Mouse (Mus musculus): ENCODE data around the gene Fam173a. TPM values are rescaled to one million over a fixed set of nuclear protein-coding genes. Genes with fewer than 3 reads are reported as not detected.

Gene Fam173a
- polyA plus RNA-seq, 1 experiment = 26.0 TPM

DNA sequence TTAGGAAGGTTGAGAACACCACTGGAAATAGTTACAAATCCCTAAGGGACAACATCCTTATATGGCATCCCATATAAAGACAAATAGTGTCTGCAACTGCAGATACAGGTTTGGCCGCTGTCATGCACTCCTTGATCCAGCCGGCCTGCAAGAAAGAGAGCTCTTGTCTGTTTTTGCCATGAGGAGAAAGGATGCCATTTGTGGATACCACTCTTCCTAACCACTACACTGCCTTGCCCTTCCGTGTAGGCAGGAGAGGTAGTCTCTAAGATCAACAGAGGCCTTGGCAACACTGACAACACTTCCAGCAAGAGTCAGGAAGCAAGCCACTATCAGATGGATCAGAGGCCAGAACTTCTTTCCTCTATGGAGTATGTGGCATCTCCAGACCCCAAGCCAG, 6.4 kb downstream of the Fam173a start, which contains the start of gene Ccdc78:
Gene Ccdc78 (plus strand): TSS at position 301 of the 400 bp plus-strand sequence.
- TF ChIP-seq POLR2A (IDR thresholded peaks at IDR 0.05; ENCODE audit: insufficient read depth, low read length) = no peak
- TF ChIP-seq EP300 (IDR thresholded peaks at IDR 0.05; ENCODE audit: insufficient read depth, low read depth, low read length) = no peak
- TF ChIP-seq CTCF (IDR thresholded peaks at IDR 0.05; ENCODE audit: low read depth, low read length) = no peak
- Histone ChIP-seq H3K27ac (ENCODE audit: insufficient read depth, low read length) (no peak within 1 kb of the TSS), H3K36me3 (ENCODE audit: control insufficient read depth, insufficient read depth, low read length, poor library complexity, severe bottlenecking) (peaks cover 4% of the 10 kb centered on the region)

DNA sequence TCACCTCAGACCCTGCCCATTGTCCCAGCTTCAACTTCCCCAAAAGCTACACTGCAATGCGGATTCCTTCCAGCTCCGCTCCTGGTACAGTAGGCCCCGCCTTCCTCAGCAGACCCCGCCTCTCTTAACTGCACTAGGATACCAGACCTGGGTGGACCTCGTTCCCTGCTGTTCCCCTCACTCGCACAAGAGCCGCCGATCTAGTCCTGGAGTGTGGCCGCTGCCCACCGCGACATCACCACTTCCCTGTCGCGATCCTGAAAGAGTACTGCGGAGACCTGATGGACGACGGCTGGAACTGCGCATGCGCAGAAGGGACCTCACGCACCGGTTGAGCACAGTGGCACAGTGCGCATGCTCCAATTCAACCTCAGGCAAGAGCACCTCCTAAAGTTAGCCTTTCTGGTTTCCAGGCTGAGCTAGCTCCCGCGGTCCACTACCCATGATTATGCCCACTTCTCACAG, 7.4 kb downstream of the Fam173a start, which contains the start of gene Haghl:
Gene Haghl (minus strand): TSS at position 393 of the 465 bp plus-strand sequence.
- Histone ChIP-seq H3K36me3 (ENCODE audit: control insufficient read depth, insufficient read depth, low read length, poor library complexity, severe bottlenecking) (peaks cover 4% of the 10 kb centered on the region), H3K9me3 (replicated peaks; ENCODE audit: control insufficient read depth, insufficient read depth, low read length, poor library complexity, severe bottlenecking) (no peaks in the 10 kb centered on the region), H3K4me3 (ENCODE audit: low read depth, low read length) (peak within 1 kb of the TSS; percentile 81), H3K4me1 (ENCODE audit: control insufficient read depth, insufficient read depth, low read length) (no peaks in the 10 kb centered on the region), H3K27ac (ENCODE audit: insufficient read depth, low read length) (no peak within 1 kb of the TSS; the same call in 1 of the 2 replicates), H3K27me3 (ENCODE audit: control insufficient read depth, insufficient read depth, low read length, poor library complexity, severe bottlenecking) (no peaks in the 10 kb centered on the region), H3K9ac (ENCODE audit: low read depth, poor library complexity, severe bottlenecking) (peak within 1 kb of the TSS; percentile 37)
- TF ChIP-seq POLR2A (IDR thresholded peaks at IDR 0.05; ENCODE audit: insufficient read depth, low read length) (peak; percentile 66), EP300 (IDR thresholded peaks at IDR 0.05; ENCODE audit: insufficient read depth, low read depth, low read length) (no peak)

More for the DNA sequence above, 6.4 kb downstream of the Fam173a start, which contains the start of gene Ccdc78:
- Histone ChIP-seq H3K27me3 (ENCODE audit: control insufficient read depth, insufficient read depth, low read length, poor library complexity, severe bottlenecking) (no peaks in the 10 kb centered on the region), H3K9me3 (replicated peaks; ENCODE audit: control insufficient read depth, insufficient read depth, low read length, poor library complexity, severe bottlenecking) (no peaks in the 10 kb centered on the region), H3K9ac (ENCODE audit: low read depth, poor library complexity, severe bottlenecking) (peak within 1 kb of the TSS; percentile 37), H3K4me3 (ENCODE audit: low read depth, low read length) (peak within 1 kb of the TSS; percentile 81), H3K4me1 (ENCODE audit: control insufficient read depth, insufficient read depth, low read length) (no peaks in the 10 kb centered on the region)

DNA sequence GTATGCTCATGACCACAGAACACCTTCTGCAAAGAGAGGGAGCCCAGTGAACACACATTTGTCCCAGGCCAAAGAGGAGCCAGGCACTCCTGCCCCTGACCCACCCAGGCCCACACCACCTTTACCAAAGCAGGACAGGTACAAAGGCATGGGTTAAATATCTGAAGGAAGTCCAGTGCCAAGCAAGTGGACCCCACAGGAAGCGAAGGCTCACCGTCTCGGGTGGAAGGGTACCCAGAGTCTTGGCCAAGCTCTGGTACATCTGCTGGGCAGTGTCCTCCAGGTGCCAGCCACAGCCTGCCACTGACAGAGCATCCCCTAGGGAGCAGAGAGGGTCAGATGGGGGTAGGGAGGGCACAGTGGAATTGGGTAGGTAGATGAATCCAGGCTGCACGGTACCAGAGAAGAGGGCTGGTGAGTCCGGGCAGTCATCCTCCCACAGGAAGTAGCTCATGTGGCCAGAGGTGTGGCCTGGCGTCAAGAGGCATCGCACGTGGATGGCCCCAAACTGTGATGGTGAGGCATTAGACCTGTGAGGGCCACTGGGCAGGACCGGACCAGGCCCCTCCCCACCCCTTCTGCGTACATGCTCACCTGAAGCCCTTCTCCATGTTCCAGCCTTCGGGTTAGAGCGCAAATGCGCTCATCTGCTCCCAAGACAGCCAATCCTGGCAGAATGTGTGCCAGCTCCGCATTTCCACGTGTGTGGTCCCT, 8.7 kb downstream of the Fam173a start:
- TF ChIP-seq POLR2A (IDR thresholded peaks at IDR 0.05; ENCODE audit: insufficient read depth, low read length) (no peak), CTCF (IDR thresholded peaks at IDR 0.05; ENCODE audit: low read depth, low read length) (no peak), EP300 (IDR thresholded peaks at IDR 0.05; ENCODE audit: insufficient read depth, low read depth, low read length) (no peak)
- no peaks in the 10 kb centered on the region for H3K9me3 ChIP-seq (replicated peaks; ENCODE audit: control insufficient read depth, insufficient read depth, low read length, poor library complexity, severe bottlenecking)
- no peaks in the 10 kb centered on the region for H3K27me3 ChIP-seq (ENCODE audit: control insufficient read depth, insufficient read depth, low read length, poor library complexity, severe bottlenecking)
- no peak overlapping the region for H3K9ac ChIP-seq (ENCODE audit: low read depth, poor library complexity, severe bottlenecking)
- H3K36me3 ChIP-seq (ENCODE audit: control insufficient read depth, insufficient read depth, low read length, poor library complexity, severe bottlenecking) = peaks cover 4% of the 10 kb centered on the region
- H3K4me3 ChIP-seq (ENCODE audit: low read depth, low read length) = no peak overlapping the region
- H3K4me1 ChIP-seq (ENCODE audit: control insufficient read depth, insufficient read depth, low read length) = no peaks in the 10 kb centered on the region
- no peak overlapping the region for H3K27ac ChIP-seq (ENCODE audit: insufficient read depth, low read length)

DNA sequence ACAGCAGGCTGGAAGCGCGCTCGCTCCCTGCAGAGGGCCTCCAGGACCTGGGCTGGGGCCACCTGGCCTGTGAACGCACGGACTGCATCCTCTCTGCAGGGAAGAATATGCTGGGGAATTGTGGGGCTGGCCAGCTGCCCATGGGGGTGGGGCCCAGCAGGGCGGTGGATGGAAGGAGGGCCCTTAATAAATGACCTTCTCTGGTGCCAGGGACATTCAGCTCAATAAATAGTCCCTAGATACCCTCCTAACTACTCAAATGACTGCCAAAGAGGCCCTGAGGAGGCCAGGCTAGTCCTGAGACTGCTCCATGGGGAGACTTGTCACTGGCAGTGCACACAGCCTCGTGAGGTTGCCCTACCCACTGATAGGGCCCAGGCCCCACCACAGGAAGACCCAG, 9.6 kb downstream of the Fam173a start:
- H3K27me3 ChIP-seq (ENCODE audit: control insufficient read depth, insufficient read depth, low read length, poor library complexity, severe bottlenecking) = no peaks in the 10 kb centered on the region
- H3K9me3 ChIP-seq (replicated peaks; ENCODE audit: control insufficient read depth, insufficient read depth, low read length, poor library complexity, severe bottlenecking) = no peaks in the 10 kb centered on the region
- no peaks in the 10 kb centered on the region for H3K4me1 ChIP-seq (ENCODE audit: control insufficient read depth, insufficient read depth, low read length)
- H3K27ac ChIP-seq (ENCODE audit: insufficient read depth, low read length) = no peak overlapping the region
- TF ChIP-seq POLR2A (IDR thresholded peaks at IDR 0.05; ENCODE audit: insufficient read depth, low read length) = no peak
- no peak for TF ChIP-seq CTCF (IDR thresholded peaks at IDR 0.05; ENCODE audit: low read depth, low read length)
- TF ChIP-seq EP300 (IDR thresholded peaks at IDR 0.05; ENCODE audit: insufficient read depth, low read depth, low read length) = no peak
- H3K36me3 ChIP-seq (ENCODE audit: control insufficient read depth, insufficient read depth, low read length, poor library complexity, severe bottlenecking) = peaks cover 4% of the 10 kb centered on the region
- no peak overlapping the region for H3K4me3 ChIP-seq (ENCODE audit: low read depth, low read length)
- H3K9ac ChIP-seq (ENCODE audit: low read depth, poor library complexity, severe bottlenecking) = no peak overlapping the region

DNA sequence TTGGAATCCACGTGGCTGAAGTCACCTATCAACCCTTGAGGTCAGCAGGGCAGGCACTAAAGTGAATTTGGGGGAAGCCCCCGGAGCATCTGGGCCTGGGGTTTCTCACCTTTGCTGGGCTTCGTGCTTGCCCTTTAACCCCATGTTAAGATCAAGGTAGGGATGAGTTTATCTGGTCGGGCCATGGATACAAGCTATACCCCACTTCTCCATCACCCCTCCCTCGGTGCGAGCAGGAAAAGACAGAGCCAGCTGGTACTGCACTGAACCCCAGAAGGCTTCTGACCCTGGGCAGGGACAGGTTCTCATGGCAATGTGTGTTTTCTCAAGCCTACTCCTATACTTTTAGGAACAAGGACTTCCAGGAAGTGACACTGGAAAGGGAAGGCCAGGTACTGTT, 11.4 kb downstream of the Fam173a start:
- TF ChIP-seq POLR2A (IDR thresholded peaks at IDR 0.05; ENCODE audit: insufficient read depth, low read length) = no peak
- no peak for TF ChIP-seq CTCF (IDR thresholded peaks at IDR 0.05; ENCODE audit: low read depth, low read length)
- TF ChIP-seq EP300 (IDR thresholded peaks at IDR 0.05; ENCODE audit: insufficient read depth, low read depth, low read length) = no peak
- peaks cover 4% of the 10 kb centered on the region for H3K36me3 ChIP-seq (ENCODE audit: control insufficient read depth, insufficient read depth, low read length, poor library complexity, severe bottlenecking)
- no peaks in the 10 kb centered on the region for H3K9me3 ChIP-seq (replicated peaks; ENCODE audit: control insufficient read depth, insufficient read depth, low read length, poor library complexity, severe bottlenecking)
- H3K27me3 ChIP-seq (ENCODE audit: control insufficient read depth, insufficient read depth, low read length, poor library complexity, severe bottlenecking) = no peaks in the 10 kb centered on the region
- H3K27ac ChIP-seq (ENCODE audit: insufficient read depth, low read length) = no peak overlapping the region
- no peaks in the 10 kb centered on the region for H3K4me1 ChIP-seq (ENCODE audit: control insufficient read depth, insufficient read depth, low read length)
- H3K9ac ChIP-seq (ENCODE audit: low read depth, poor library complexity, severe bottlenecking) = no peak overlapping the region
- no peak overlapping the region for H3K4me3 ChIP-seq (ENCODE audit: low read depth, low read length)

DNA sequence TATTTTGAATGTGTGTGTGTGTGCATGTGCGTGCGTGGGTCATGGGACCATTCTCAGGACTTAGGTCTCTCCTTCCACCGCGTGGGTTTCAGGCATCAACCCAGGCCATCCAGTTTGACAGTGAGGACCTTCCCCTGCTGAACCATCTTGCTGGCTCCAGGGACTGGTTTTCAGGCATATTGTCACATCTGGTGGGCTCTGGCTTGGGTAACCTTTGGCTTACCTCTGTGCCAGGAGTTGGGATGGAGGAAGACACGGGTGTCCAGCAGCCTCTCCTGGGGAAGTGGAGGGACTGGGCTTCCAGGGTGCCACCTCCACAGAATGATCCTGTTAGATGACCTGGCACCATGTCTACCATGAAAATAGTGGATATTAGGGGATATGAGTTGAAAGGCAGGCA, 14.8 kb downstream of the Fam173a start:
- H3K4me3 ChIP-seq (ENCODE audit: low read depth, low read length) = no peak overlapping the region
- H3K9me3 ChIP-seq (replicated peaks; ENCODE audit: control insufficient read depth, insufficient read depth, low read length, poor library complexity, severe bottlenecking) = no peaks in the 10 kb centered on the region

More for the DNA sequence above, 14.8 kb downstream of the Fam173a start:
- no peak overlapping the region for H3K27ac ChIP-seq (ENCODE audit: insufficient read depth, low read length)
- TF ChIP-seq POLR2A (IDR thresholded peaks at IDR 0.05; ENCODE audit: insufficient read depth, low read length) (no peak), CTCF (IDR thresholded peaks at IDR 0.05; ENCODE audit: low read depth, low read length) (no peak), EP300 (IDR thresholded peaks at IDR 0.05; ENCODE audit: insufficient read depth, low read depth, low read length) (no peak)
- H3K27me3 ChIP-seq (ENCODE audit: control insufficient read depth, insufficient read depth, low read length, poor library complexity, severe bottlenecking) = no peaks in the 10 kb centered on the region
- H3K36me3 ChIP-seq (ENCODE audit: control insufficient read depth, insufficient read depth, low read length, poor library complexity, severe bottlenecking) = peaks cover 4% of the 10 kb centered on the region
- no peaks in the 10 kb centered on the region for H3K4me1 ChIP-seq (ENCODE audit: control insufficient read depth, insufficient read depth, low read length)
- H3K9ac ChIP-seq (ENCODE audit: low read depth, poor library complexity, severe bottlenecking) = no peak overlapping the region
